Mouse (Mus musculus): ENCODE data around the gene Wdr74. TPM values are rescaled to one million over a fixed set of nuclear protein-coding genes. Genes with fewer than 3 reads are reported as not detected.

Gene Wdr74
- total RNA-seq (2021): 10 to 100 TPM; 51.1 to 58.8 TPM
- long read RNA-seq, experiment 1, transcript Wdr74-201 (11 exons, 1,204 nt): major isoform, 30 of 39 reads
- long read RNA-seq, experiment 1, partial matches to known transcripts: 5 of 39 reads
- long read RNA-seq, experiment 1, other reads (novel, unspliced or antisense): 4 of 39 reads
- long read RNA-seq, experiment 2, transcript Wdr74-201 (11 exons, 1,204 nt): major isoform, 21 of 26 reads
- long read RNA-seq, experiment 2, partial matches to known transcripts: 1 of 26 reads
- long read RNA-seq, experiment 2, other reads (novel, unspliced or antisense): 4 of 26 reads

- peak; percentile 96 for DNase-seq
Observed at GRCm38 (mm10) chr19:8735389-8736159, at the start of gene Wdr74. Gene Wdr74, plus strand, starts transcription at chr19:8735827.

- no peak for DNase-seq
Observed at GRCm38 (mm10) chr19:8691871-8692539, 43.6 kb upstream of the Wdr74 start.

GRCm38 (mm10) chr19:8692740-8693139 lies 42.9 kb upstream of the Wdr74 start:
- DNase-seq: no peak

- DNase-seq: peak; percentile 54
Observed at GRCm38 (mm10) chr19:8695330-8695729, 40.3 kb upstream of the Wdr74 start.

- DNase-seq: no peak
Observed at GRCm38 (mm10) chr19:8699652-8700051, 36.0 kb upstream of the Wdr74 start.

- no peak for DNase-seq
Observed at GRCm38 (mm10) chr19:8702458-8702857, 33.2 kb upstream of the Wdr74 start.

- DNase-seq: no peak
Observed at GRCm38 (mm10) chr19:8703571-8703970, 32.1 kb upstream of the Wdr74 start.

- no peak for DNase-seq
Observed at GRCm38 (mm10) chr19:8705026-8705708, 30.5 kb upstream of the Wdr74 start.

- no peak for DNase-seq
Observed at GRCm38 (mm10) chr19:8706132-8706667, 29.4 kb upstream of the Wdr74 start.

GRCm38 (mm10) chr19:8706930-8707329 lies 28.7 kb upstream of the Wdr74 start:
- DNase-seq: no peak

- no peak for DNase-seq
Observed at GRCm38 (mm10) chr19:8708954-8709353, 26.7 kb upstream of the Wdr74 start.

- peak; percentile 19 for DNase-seq
Observed at GRCm38 (mm10) chr19:8710057-8710456, 25.6 kb upstream of the Wdr74 start.

- DNase-seq: no peak
Observed at GRCm38 (mm10) chr19:8711506-8711905, 24.1 kb upstream of the Wdr74 start.

- DNase-seq: no peak
Observed at GRCm38 (mm10) chr19:8711949-8712869, 23.4 kb upstream of the Wdr74 start.

GRCm38 (mm10) chr19:8712870-8713305 lies 22.7 kb upstream of the Wdr74 start:
- peak; percentile 85 for DNase-seq

- peak; percentile 95 for DNase-seq
Observed at GRCm38 (mm10) chr19:8713306-8713996, 22.2 kb upstream of the Wdr74 start.

- DNase-seq: no peak
Observed at GRCm38 (mm10) chr19:8713997-8714652, 21.5 kb upstream of the Wdr74 start.

GRCm38 (mm10) chr19:8714653-8715481 lies 20.8 kb upstream of the Wdr74 start:
- peak; percentile 29 for DNase-seq
